ENCODE assay signal across 9 mouse cellular contexts in genomic region chr7:100514573-100514972, GRCm38 (mm10). TPM values are rescaled to one million over a fixed set of nuclear protein-coding genes. Genes with fewer than 3 reads are reported as not detected.
A peak's percentile ranks its signal among the peaks of the same experiment; 100 is the strongest.
DNase-seq lines count a peak whose midpoint lies in the region; ATAC-seq and TF ChIP-seq lines count a peak whose summit lies in the region.
"Had no signal": no experiment of that assay in that cellular context is flagged by ENCODE, and none has a peak within 500 bp of the region (broad histone marks: within the 10 kb centered on the region; RNA-seq: fewer than 3 reads in every experiment).

Gene Dnajb13 (minus strand): TSS chr7:100514960.

- H3K36me3 ChIP-seq in hindbrain, embryonic 16.5 days (ENCODE audit: control insufficient read depth, insufficient read depth, low read length): no peaks in the 10 kb centered on the region
- H3K36me3 ChIP-seq: liver, embryonic 15.5 days had no signal

- peak within 1 kb of the TSS; percentile 26 for H3K4me2 ChIP-seq in hindbrain, embryonic 16.5 days (ENCODE audit: low read length)
- H3K4me2 ChIP-seq: liver, embryonic 15.5 days had no signal

- no peaks in the 10 kb centered on the region for H3K27me3 ChIP-seq in hindbrain, embryonic 16.5 days (replicated peaks; ENCODE audit: control insufficient read depth, insufficient read depth, low read length)

- no peak for DNase-seq in layer of hippocampus, adult 2 months (ENCODE audit: low spot score in 2 of 2)
- DNase-seq in layer of hippocampus, adult 8-10 months (ENCODE audit: low spot score in 2 of 2): no peak
- peak; percentile 47 for DNase-seq in embryo, embryonic 11 days
- peak; percentile 28 for DNase-seq in retina, embryonic 14.5 days (ENCODE audit: low spot score)
- DNase-seq in right cerebral cortex, postnatal 10 days (ENCODE audit: low spot score in 2 of 2): no peak
- DNase-seq in left cerebral cortex, adult 2 months (ENCODE audit: extremely low spot score in 1 of 2, low spot score in 2 of 2): no peak
- DNase-seq: gastrocnemius, postnatal 14 days had no signal

- 47% methylated on average over 11 of the region's 11 CpGs for WGBS in hindbrain, embryonic 16.5 days

- ATAC-seq in hindbrain, embryonic 16.5 days: peak; percentile 79

- peak within 1 kb of the TSS; percentile 13; the same call in 1 of the 2 replicates for H3K4me3 ChIP-seq in layer of hippocampus, adult 2 months
- H3K4me3 ChIP-seq in hindbrain, embryonic 16.5 days (ENCODE audit: low read length): no peak within 1 kb of the TSS
- H3K4me3 ChIP-seq in left cerebral cortex, adult 2 months: no peak within 1 kb of the TSS
- H3K4me3 ChIP-seq: liver, embryonic 15.5 days had no signal

- H3K9ac ChIP-seq in hindbrain, embryonic 16.5 days (ENCODE audit: low read depth, low read length): no peak within 1 kb of the TSS
- H3K9ac ChIP-seq: liver, embryonic 15.5 days had no signal

- H3K27ac ChIP-seq in layer of hippocampus, adult 2 months: no peak within 1 kb of the TSS
- no peak within 1 kb of the TSS for H3K27ac ChIP-seq in hindbrain, embryonic 16.5 days (ENCODE audit: low read depth, low read length)
- no peak within 1 kb of the TSS for H3K27ac ChIP-seq in left cerebral cortex, adult 2 months
- H3K27ac ChIP-seq: liver, embryonic 15.5 days had no signal

- peaks cover 2% of the 10 kb centered on the region; the same call in 1 of the 2 replicates for H3K4me1 ChIP-seq in hindbrain, embryonic 16.5 days (ENCODE audit: control insufficient read depth, insufficient read depth, low read depth, low read length)
- H3K4me1 ChIP-seq: liver, embryonic 15.5 days had no signal

- H3K9me3 ChIP-seq in hindbrain, embryonic 16.5 days (ENCODE audit: control insufficient read depth, low read length): no peaks in the 10 kb centered on the region
- H3K9me3 ChIP-seq: liver, embryonic 15.5 days had no signal

- no peak for TF ChIP-seq CTCF in layer of hippocampus, adult 2 months (conservative IDR thresholded peaks at IDR 0.05)
- TF ChIP-seq CTCF in left cerebral cortex, adult 2 months (IDR thresholded peaks at IDR 0.05): no peak

- intact Hi-C loops in left cerebral cortex, adult 2 months (cut with DNase I): no loop called here

RNA-seq across cellular contexts. Expression of gene Dnajb13, which starts in this region (rescaled TPM):
- under 1 TPM; 0.39 to 0.51 TPM for total RNA-seq in layer of hippocampus, adult 2 months (2021)
- under 1 TPM in 3 of 4 experiments, not detected in 1; 0.38 to 0.98 (median 0.41) TPM for total RNA-seq in layer of hippocampus, adult 8-10 months (2022)
- polyA plus RNA-seq in hindbrain, embryonic 16.5 days (2015; fragmentation: Nextera tagmentation; extraction: Ambion mirVana): 6.8 and 8.6 TPM in 2 replicates
- total RNA-seq in left cerebral cortex, adult 2 months (2021): under 1 TPM; 0.28 to 0.50 TPM
- total RNA-seq: gastrocnemius, postnatal 14 days had no signal

Comparison
In these comparisons a context has a peak if more than half of its experiments do, and no peak if none do; other contexts are left out.
1. DNase-seq: peak in embryo, embryonic 11 days (single experiment) and retina, embryonic 14.5 days (single experiment); none in layer of hippocampus, adult 2 months (0 of 2), layer of hippocampus, adult 8-10 months (0 of 2), right cerebral cortex, postnatal 10 days (0 of 2) and left cerebral cortex, adult 2 months (0 of 2).